In the genomic region with DNA sequence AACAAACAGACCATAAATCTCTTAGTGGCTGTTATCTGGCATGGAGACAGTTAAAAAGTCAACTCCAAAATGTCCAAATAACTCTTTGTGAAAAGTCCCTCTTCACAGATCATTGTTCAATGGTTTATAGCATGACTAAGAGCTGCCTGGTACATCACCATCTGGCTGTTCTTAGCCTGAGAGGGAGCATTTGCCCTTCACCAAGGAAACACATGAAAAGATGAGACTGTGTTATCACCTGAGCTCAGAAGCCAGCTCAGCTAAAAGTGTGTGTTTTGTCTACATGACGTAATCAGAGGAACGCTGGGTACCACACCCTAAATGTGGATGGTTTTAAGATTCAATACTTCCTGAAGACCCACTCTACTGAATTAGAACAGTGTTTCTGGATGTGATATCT, we compare ENCODE assay signal across 14 mouse cellular contexts.
"Had no signal": no experiment of that assay in that cellular context is flagged by ENCODE, and none has a peak within 500 bp of the region (broad histone marks: within the 10 kb centered on the region; RNA-seq: fewer than 3 reads in every experiment).

No protein-coding gene starts in this region.

- H3K27me3 ChIP-seq: liver, embryonic 13.5 days; lung, embryonic 15.5 days; midbrain, embryonic 13.5 days had no signal

- ATAC-seq: intestine, postnatal 0 days; liver, postnatal 0 days; midbrain, embryonic 13.5 days had no signal

- H3K27ac ChIP-seq: left cerebral cortex, adult 2 months; limb, embryonic 10.5 days; liver, embryonic 13.5 days; lung, embryonic 15.5 days; macrophage; midbrain, embryonic 13.5 days had no signal

- H3K9me3 ChIP-seq: limb, embryonic 10.5 days; liver, embryonic 13.5 days; lung, embryonic 15.5 days; midbrain, embryonic 13.5 days had no signal

- H3K4me3 ChIP-seq: left cerebral cortex, adult 2 months; limb, embryonic 10.5 days; liver, embryonic 13.5 days; lung, embryonic 15.5 days; midbrain, embryonic 13.5 days had no signal

- DNase-seq: kidney, adult 8-10 months; kidney, postnatal 10 days; kidney, postnatal 4 days; liver, embryonic 13.5 days; liver, postnatal 0 days; lung, postnatal 14 days; right cerebral cortex, postnatal 14 days; thymus, postnatal 36 days had no signal

- H3K9ac ChIP-seq: liver, embryonic 13.5 days; liver, postnatal 0 days; lung, embryonic 15.5 days; midbrain, embryonic 13.5 days had no signal

- H3K36me3 ChIP-seq: limb, embryonic 10.5 days; liver, embryonic 13.5 days; lung, embryonic 15.5 days; midbrain, embryonic 13.5 days had no signal

- H3K4me2 ChIP-seq: liver, embryonic 13.5 days; lung, embryonic 15.5 days; midbrain, embryonic 13.5 days had no signal

- H3K4me1 ChIP-seq: limb, embryonic 10.5 days; lung, embryonic 15.5 days had no signal
